Mouse (Mus musculus) fat pad, adult 2 months (tissue): Measurements from ENCODE around the gene Scube3.
"Not testable (repeated sequence)": the region's sequence is repeated elsewhere in the genome, so short reads cannot be mapped to it uniquely, and the experiment has no call there.

ENCODE experiments used
- DNase-seq: peaks from one replicate; pipeline ENCODE4 v3.0.0-alpha.2; 2011; ENCODE audit warnings: low read depth, low spot score; ENCODE audit errors: extremely low read depth

Scube3 gene

DNA sequence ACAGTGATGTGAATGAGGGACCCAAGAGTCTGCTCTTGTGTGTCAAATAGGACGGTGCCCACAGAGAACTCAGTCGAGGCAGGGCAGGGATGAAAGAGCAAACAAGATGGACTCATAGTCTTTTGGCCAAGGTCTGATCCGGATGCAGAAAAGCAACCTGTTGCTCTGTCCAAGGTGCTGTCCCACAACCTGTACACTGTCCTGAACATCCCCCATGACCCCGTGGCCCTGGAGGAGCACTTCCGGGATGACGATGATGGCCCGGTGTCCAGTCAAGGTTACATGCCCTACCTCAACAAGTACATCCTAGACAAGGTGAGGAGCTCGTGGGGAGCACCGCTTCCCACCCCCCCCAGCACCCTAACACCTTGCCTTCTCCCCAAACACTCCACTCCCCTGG is 74.8 kb downstream of the Scube3 start:
- DNase-seq: no peak

DNA sequence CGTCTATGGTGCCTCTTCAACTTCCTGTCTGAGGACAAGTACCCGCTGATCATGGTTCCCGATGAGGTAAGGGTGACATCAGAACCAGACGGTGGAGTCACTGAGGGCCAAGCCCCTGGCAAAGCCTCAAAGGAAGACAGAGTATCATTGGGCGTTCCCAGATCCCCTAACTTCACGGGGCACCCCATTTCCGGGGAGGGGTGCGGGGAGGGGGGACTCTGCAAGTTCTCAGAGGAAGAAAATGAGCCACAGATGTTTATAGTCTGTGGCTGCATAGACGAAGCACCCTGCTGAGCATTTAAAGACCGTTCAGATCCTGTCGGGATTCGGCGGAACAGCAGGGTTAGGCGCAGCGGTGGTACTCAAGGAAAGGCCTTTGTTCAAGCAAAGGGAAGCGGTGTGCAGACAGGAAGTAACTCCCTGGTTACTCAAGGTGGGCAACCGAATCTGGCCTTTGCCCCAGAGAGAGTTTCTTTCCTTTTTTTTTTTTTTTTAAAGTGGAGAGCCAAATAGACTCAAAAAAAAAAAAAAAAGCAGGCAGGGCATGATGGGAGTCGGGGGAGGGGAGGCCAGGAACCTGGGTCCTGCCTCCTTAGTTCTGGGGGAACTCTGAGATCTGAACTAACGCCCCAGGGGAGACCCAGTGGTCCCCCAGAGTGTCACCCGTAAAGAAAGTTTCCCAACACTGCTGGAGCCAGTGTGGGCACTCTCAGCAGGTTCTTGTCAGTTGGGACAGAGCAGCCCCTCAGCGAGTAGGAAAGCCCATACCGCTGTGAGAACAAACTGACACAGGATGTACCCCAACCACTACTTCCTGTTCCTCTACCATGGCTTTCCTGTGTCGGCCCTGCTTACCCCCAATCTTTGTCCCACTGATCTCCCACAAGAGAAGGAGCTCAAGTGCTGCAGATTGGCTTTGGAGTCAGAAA is 76.0 kb downstream of the Scube3 start:
- no peak for DNase-seq

DNA sequence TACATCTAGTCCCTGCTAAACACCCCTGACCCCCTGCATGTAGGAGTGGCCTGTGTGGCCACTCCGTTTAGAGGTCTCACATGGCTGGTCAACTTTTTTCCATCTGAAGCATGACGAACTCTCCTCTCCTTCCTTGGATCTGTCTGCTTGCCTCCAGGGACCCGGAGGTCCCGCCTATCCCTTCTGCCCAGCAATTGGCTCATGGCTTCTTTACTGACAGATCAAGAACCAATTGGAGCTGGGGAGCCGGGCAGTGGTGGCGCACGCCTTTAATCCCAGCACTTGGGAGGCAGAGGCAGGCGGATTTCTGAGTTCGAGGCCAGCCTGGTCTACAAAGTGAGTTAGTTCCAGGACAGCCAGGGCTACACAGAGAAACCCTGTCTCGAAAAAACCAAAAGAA is 80.5 kb downstream of the Scube3 start:
- DNase-seq: not testable (repeated sequence)

DNA sequence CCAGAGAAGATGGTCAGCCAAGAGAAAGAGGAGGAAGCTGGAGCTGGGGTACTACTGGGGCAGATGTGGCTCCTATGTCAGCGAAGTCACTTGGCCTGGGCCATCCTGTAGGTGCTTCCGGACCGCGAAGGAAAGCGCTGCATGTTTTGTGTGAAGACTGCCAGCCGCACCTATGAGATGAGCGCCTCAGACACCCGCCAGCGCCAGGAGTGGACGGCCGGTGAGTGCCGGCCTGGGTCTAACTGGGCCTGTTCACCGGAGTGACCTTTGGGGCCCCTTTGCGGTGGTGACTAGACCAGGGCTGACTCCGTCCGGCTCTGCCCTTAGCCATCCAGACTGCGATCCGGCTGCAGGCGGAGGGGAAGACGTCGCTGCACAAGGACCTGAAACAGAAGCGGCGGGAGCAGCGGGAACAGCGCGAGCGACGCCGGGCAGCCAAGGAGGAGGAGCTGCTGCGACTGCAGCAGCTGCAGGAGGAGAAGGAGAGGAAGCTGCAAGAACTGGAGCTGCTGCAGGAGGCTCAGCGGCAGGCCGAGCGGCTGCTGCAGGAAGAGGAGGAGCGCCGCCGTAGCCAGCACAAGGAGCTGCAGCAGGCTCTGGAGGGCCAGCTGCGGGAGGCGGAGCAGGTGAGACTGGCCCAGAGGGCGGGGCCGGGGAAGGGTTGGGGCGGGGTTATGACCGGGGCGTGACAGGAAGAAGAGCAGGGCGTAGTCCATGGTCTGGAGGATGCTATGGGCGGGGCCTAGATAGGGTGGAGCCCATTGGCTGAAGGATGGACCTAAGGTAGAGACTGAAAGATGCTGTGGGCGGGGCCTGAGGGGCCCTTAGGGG is 81.8 kb downstream of the Scube3 start:
- DNase-seq: peak; percentile 66
